Mouse (Mus musculus) spleen, adult 2 months (tissue): ENCODE measurements around the gene Catsperd. TPM values are rescaled to one million over a fixed set of nuclear protein-coding genes. Genes with fewer than 3 reads are reported as not detected.
"Not testable (repeated sequence)": the region's sequence is repeated elsewhere in the genome, so short reads cannot be mapped to it uniquely, and the experiment has no call there.

Experiments
- DNase-seq, 2 experiments: peaks; one replicate each; pipeline versions ENCODE4 v3.0.0 to v3.0.0-alpha.2; 2012 to 2021; ENCODE audit warnings: low spot score in 2 of 2, low read depth in 1 of 2
- H3K27ac ChIP-seq: fragments of 200-500 bp; 2 replicates; pipeline ENCODE4 v1.5.1; 2012; ENCODE audit warnings: low read length, inconsistent platforms; ENCODE audit not compliant: insufficient read depth
- H3K27me3 ChIP-seq: fragments of 200-500 bp; 2 replicates; pipeline ENCODE4 v1.6.1; 2012; ENCODE audit warnings: mild to moderate bottlenecking, moderate library complexity, low read length, inconsistent platforms; ENCODE audit not compliant: control insufficient read depth, insufficient read depth
- H3K36me3 ChIP-seq: fragments of 200-500 bp; 2 replicates; pipeline ENCODE4 v1.6.1; 2012; ENCODE audit warnings: mild to moderate bottlenecking, low read length, inconsistent platforms; ENCODE audit not compliant: control insufficient read depth, insufficient read depth
- H3K4me1 ChIP-seq: fragments of 200-500 bp; 2 replicates; pipeline ENCODE4 v1.6.1; 2011; ENCODE audit warnings: inconsistent platforms; ENCODE audit not compliant: control insufficient read depth, insufficient read depth, insufficient read length
- H3K4me3 ChIP-seq: fragments of 200-500 bp; 2 replicates; pipeline ENCODE4 v1.5.1; 2011; ENCODE audit warnings: mild to moderate bottlenecking, inconsistent platforms; ENCODE audit not compliant: insufficient read depth, insufficient read length; ENCODE audit errors: extremely low read depth
- CTCF ChIP-seq: fragments of 200-500 bp; IDR thresholded peaks from 2 replicates; pipeline ENCODE4 v1.5.1; 2011; ENCODE audit warnings: mild to moderate bottlenecking, inconsistent platforms; ENCODE audit not compliant: insufficient read depth, insufficient read length, insufficient replicate concordance; ENCODE audit errors: extremely low read depth
- POLR2A ChIP-seq: fragments of 200-500 bp; IDR thresholded peaks from 2 replicates; pipeline ENCODE4 v1.6.1; 2011; ENCODE audit warnings: low read depth, low read length, inconsistent platforms
- WGBS: fragments of 180-500 bp; shearing (Covaris S2); methylation state at CpG from one replicate; pipeline ENCODE4 v1.1.7; 2018; 5-methylcytosine and 5-hydroxymethylcytosine counted together
- polyA plus RNA-seq: library from polyadenylated mRNA; depleted of rRNA; stranded (reverse); fragments of >200 nt; gene quantifications from 2 replicates; pipeline ENCODE4 v1.2.3, GENCODE M21; 2012

Catsperd gene
- polyA plus RNA-seq, 1 experiment = 0.28 TPM

DNA sequence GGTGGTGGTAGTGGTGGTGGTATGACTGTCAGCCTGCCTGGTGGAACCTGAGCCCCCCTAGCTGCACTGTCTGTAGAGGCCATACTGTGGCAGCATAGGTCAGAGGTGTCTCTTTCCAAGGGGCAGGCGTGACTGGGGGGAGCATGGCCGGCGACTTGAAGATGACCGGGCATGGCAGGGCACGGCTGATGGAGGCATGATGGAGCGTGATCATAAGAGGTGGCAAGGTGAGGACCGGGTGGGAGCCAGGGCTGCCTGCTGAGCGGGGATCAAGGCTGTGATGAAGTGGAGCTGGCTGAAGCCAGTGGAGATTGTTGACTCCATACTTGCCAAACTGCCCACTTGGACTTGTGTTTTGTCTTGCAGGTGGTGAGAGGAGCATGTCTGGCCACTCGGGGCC lies 22.5 kb upstream of the Catsperd start:
- Histone ChIP-seq H3K4me1 (peaks cover 7% of the 10 kb centered on the region; the same call in 1 of the 2 replicates), H3K36me3 (peaks cover 52% of the 10 kb centered on the region), H3K27me3 (no peaks in the 10 kb centered on the region), H3K4me3 (no peak overlapping the region), H3K27ac (no peak overlapping the region)
- no peak for DNase-seq
- WGBS = 90% methylated on average over 9 of the region's 9 CpGs
- TF ChIP-seq POLR2A (no peak), CTCF (no peak)

DNA sequence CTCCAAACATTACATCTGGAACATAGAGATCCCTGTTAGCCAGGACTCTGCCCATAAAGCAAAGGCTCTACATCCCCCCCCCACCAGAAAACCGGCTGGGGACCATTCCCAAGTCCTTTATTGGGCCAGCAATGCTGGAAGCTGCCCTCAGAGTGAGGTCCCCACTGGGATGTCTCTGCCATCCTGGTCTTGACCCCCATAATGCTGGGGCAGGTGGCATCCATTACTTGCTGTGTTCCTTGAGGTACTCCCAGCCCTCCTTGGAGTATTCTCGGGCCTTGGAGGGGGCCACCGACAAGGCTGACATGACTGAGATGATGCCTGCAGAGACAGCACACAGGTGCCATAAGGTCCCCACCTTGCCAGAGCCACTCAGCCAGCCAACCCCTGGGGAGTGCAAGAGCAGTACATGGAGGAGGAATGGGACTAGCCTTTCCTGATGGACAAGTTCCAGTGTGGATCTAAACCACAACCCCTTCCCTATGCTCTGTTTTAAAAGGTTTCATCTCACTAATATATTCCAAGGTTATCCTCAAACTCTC lies 20.4 kb upstream of the Catsperd start:
- Histone ChIP-seq H3K4me1 (peaks cover 7% of the 10 kb centered on the region; the same call in 1 of the 2 replicates), H3K27me3 (no peaks in the 10 kb centered on the region), H3K4me3 (no peak overlapping the region), H3K36me3 (peaks cover 38% of the 10 kb centered on the region), H3K27ac (no peak overlapping the region)
- no peak for DNase-seq
- TF ChIP-seq POLR2A = no peak
- WGBS = 95% methylated on average over 3 of the region's 3 CpGs

DNA sequence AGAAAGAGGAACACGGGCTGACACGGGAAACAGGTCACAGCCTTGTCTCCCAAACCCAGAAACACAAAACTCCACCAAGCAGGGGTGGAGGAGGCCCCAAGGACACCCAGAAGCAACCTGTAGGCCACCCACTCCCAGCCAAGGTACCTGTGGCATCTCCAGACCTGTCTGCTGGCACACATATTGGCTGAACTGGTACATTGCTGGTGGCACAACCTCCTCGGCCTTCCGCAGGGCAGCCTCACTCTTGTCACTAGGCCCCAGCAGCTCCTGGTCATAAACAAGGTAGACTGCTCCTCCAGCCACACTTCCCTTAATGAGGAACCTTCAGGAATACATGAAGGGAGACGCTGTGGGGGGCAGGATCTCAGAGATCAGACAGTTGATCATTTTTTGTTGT lies 19.2 kb upstream of the Catsperd start:
- DNase-seq = no peak
- H3K4me1 ChIP-seq = peaks cover 7% of the 10 kb centered on the region; the same call in 1 of the 2 replicates
- peaks cover 28% of the 10 kb centered on the region for H3K36me3 ChIP-seq
- no peaks in the 10 kb centered on the region for H3K27me3 ChIP-seq
- 0 out of 2 replicates have a peak overlapping the region, but pooled peaks have one; percentile 15 for H3K4me3 ChIP-seq
- no peak overlapping the region for H3K27ac ChIP-seq
- TF ChIP-seq CTCF = no peak
- no peak for TF ChIP-seq POLR2A
- 35% methylated on average over 5 of the region's 5 CpGs for WGBS

DNA sequence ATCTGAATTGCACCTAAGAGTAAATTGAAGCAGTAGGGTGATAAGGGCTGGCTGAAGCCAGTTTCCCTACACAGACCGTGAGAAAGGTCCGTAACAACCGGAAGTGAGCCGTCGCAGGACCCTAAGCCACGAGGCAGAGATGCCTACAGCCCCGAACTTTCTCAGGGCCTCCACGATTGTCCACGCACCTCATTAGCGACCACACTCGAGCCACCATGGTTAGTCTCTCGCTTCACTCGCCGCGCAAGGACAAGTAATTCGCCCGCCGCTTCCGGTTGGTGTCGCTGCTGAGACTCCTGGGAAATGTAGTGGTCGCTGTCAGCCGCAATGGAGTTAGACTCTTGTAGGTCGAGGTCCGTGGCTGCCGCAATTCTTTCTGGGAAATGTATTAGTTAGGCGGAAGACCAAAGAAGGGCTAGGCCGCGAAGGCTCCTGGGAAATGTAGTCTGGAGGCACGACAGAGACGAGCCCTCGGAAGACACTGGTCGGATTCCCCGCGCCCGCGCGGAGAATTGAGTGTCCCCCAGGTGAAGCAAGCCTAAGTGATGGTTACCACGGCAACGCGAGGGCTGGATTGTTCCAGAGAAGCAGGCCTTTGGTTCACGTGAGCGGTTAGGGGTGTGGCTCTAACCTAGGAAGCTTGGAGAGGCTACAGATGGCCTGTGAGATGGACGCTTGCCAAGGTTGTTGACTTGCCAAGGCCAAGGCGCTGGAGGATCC lies 18.3 kb upstream of the Catsperd start, which contains the start of gene 2410015M20Rik:
2410015M20Rik (minus strand) TSS at position 320 of the 720 bp plus-strand sequence.
- peak; percentile 32; the same call in 1 of the 2 replicates for TF ChIP-seq POLR2A
- no peak for TF ChIP-seq CTCF
- WGBS = under 1% methylated on average over 44 of the region's 44 CpGs
- Histone ChIP-seq H3K27me3 (no peaks in the 10 kb centered on the region), H3K27ac (peak within 1 kb of the TSS; percentile 86), H3K4me1 (peaks cover 12% of the 10 kb centered on the region; the same call in 1 of the 2 replicates), H3K4me3 (peak within 1 kb of the TSS; percentile 88), H3K36me3 (peaks cover 23% of the 10 kb centered on the region)
- peak; percentile 92 to 94 for DNase-seq

DNA sequence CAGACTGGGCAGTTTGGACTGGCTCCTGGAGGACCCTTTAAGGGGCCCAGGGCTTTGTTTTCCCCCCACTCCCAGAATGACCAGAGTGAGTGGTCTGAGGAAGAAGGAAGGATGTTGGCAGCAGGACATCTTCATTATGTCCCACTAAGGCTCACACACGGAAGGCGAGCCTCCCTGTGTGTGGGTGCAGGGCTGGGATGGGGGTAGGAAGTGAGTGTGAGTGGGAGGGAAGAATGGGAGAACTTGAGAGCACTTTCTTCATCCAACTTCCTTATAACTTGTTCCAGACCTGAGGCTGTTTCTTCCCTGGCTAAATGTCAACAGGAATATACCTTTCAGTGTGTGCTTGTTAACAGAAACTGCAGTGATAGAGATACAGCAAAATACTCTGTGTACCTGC lies 16.6 kb upstream of the Catsperd start:
- TF ChIP-seq POLR2A (no peak), CTCF (no peak)
- DNase-seq = no peak
- Histone ChIP-seq H3K36me3 (peaks cover 23% of the 10 kb centered on the region), H3K27ac (no peak overlapping the region), H3K4me1 (peaks cover 14% of the 10 kb centered on the region; the same call in 1 of the 2 replicates), H3K27me3 (no peaks in the 10 kb centered on the region), H3K4me3 (no peak overlapping the region)
- 84% methylated on average over 2 of the region's 2 CpGs for WGBS

DNA sequence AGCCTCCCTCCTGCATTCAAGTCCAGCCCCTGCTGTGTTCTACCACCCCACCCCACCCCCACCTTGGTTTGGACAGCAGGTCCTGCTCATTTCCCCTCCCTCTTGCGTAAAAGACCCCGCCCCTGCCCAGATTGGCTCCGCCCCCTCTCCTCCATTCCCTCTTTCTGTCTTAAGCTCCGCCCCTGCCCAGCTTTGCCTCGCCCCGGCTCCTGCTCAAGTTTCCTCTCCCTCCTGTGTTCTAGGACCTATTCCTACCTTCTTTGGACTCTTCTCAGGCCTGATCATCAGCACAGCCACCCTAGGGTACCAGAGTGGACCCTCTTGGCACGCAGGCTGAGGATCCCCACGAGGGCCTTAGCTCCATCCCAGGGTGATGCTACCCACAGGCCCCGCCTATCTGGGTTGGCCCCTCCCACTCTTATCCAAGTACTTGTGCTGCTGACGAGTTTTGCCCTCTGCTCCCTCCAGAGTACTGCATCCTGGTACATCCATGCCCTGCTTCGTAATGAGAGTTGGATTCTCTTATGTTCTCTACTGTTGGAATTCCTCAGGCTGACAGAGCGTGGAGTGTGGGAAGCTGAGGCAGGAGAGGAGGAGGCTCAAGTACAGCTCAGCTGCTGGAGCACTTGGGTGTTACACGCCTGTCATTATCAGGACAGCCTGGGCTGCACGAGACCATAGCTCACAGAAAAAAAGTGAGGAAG lies 15.9 kb upstream of the Catsperd start:
- H3K4me3 ChIP-seq = no peak overlapping the region
- H3K27ac ChIP-seq = no peak overlapping the region
- 49% methylated on average over 13 of the region's 14 CpGs for WGBS
- no peak for TF ChIP-seq POLR2A
- no peak for TF ChIP-seq CTCF
- peaks cover 14% of the 10 kb centered on the region; the same call in 1 of the 2 replicates for H3K4me1 ChIP-seq
- H3K27me3 ChIP-seq = no peaks in the 10 kb centered on the region
- peaks cover 20% of the 10 kb centered on the region for H3K36me3 ChIP-seq
- no peak for DNase-seq

DNA sequence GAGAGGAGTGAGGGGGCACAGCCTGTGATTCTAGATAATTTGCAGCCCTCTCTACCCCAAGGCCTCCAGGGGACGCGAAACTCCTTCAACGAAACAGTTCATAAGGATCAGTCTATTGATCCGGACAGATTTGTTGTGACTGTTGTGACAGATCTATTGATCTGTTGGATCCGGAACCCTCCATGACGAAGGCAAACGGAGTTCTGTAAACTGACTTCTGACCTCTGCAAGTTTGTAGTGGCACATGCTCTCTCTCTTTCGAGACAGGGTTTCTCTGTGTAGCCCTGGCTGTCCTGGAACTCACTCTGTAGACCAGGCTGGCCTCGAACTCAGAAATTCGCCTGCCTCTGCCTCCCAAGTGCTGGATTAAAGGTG lies 15.4 kb upstream of the Catsperd start:
- not testable (repeated sequence) for H3K27ac ChIP-seq, H3K27me3 ChIP-seq, DNase-seq, H3K4me3 ChIP-seq
- 89% methylated on average over 10 of the region's 10 CpGs for WGBS
- peaks cover 14% of the 10 kb centered on the region; the same call in 1 of the 2 replicates for H3K4me1 ChIP-seq
- peaks cover 23% of the 10 kb centered on the region for H3K36me3 ChIP-seq
